Mouse (Mus musculus): ENCODE data around the gene Gm21093. TPM values are rescaled to one million over a fixed set of nuclear protein-coding genes. Genes with fewer than 3 reads are reported as not detected.
"Not testable (repeated sequence)": the region's sequence is repeated elsewhere in the genome, so short reads cannot be mapped to it uniquely, and the experiment has no call there.

Gene Gm21093
- total RNA-seq (2021): not detected in 2 replicates
- long read RNA-seq, experiment 1: 0 reads
- long read RNA-seq, experiment 2: 0 reads

GRCm38 (mm10) chr4:42034626-42035025 is at the start of gene Gm21093:
Gene Gm21093, minus strand, starts transcription at chr4:42034726.
- not testable (repeated sequence) for DNase-seq

Other genes starting within 250 kb of the Gm21093 start
- not detected in 2 replicates for gene Gm21541, start 131.1 kb downstream of the Gm21093 start, total RNA-seq (2021)
- 4.2 and 4.8 TPM in 2 replicates for gene Gm20878, start 93.2 kb downstream of the Gm21093 start, total RNA-seq (2021)
- 0.41 and 0.82 TPM in 2 replicates for gene Fam205a4, start 68.7 kb downstream of the Gm21093 start, total RNA-seq (2021)
- not detected in 2 replicates for gene Gm3893, start 56.5 kb upstream of the Gm21093 start, total RNA-seq (2021)
- 2.2 and 17.7 TPM in 2 replicates for gene Gm13304, start 80.1 kb upstream of the Gm21093 start, total RNA-seq (2021)
- gene Gm13306, start 118.7 kb upstream of the Gm21093 start, total RNA-seq (2021): 17.8 TPM in 1 of 2 replicates, not detected in the other
- 0.56 and 1.7 TPM in 2 replicates for gene Gm13305, start 133.9 kb upstream of the Gm21093 start, total RNA-seq (2021)
- 0.89 and 1.8 TPM in 2 replicates for gene Gm10600, start 205.9 kb upstream of the Gm21093 start, total RNA-seq (2021)
- gene Ccl21b, start 221.0 kb upstream of the Gm21093 start, total RNA-seq (2021): not detected in 2 replicates

Data from adrenal gland, postnatal 14 days (tissue).